Mouse (Mus musculus) kidney, adult 2 months (tissue): ENCODE results near the gene Muc15.

Experiments used
- CTCF ChIP-seq: fragments of 200-500 bp; conservative IDR thresholded peaks from 2 replicates; pipeline ENCODE4 v1.5.1; 2011; ENCODE audit warnings: low read depth, mild to moderate bottlenecking, control low read depth, low read length, moderate library complexity, mixed read lengths; ENCODE audit not compliant: insufficient read depth, insufficient read length
- POLR2A ChIP-seq: fragments of 200-500 bp; IDR thresholded peaks from one replicate; pipeline ENCODE4 v1.6.1; 2011; ENCODE audit warnings: low read depth, low read length, control low read depth

- TF ChIP-seq CTCF (no peak), POLR2A (no peak)
Observed at GRCm38 (mm10) chr2:110759434-110759833, 38.3 kb downstream of the Muc15 start.
